Mouse (Mus musculus) lung, postnatal 10 days (tissue): ENCODE results near the gene Rtraf.

Experiments used
- DNase-seq: peaks from one replicate; pipeline ENCODE4 v3.0.0; 2021

Gene Rtraf

GRCm38 (mm10) chr14:19796541-19797304, 26.9 kb downstream of the Rtraf start:
- DNase-seq, result no peak

GRCm38 (mm10) chr14:19794881-19795280, 28.7 kb downstream of the Rtraf start:
- DNase-seq, result no peak

GRCm38 (mm10) chr14:19788443-19788842, 35.2 kb downstream of the Rtraf start:
- no peak for DNase-seq

DNA sequence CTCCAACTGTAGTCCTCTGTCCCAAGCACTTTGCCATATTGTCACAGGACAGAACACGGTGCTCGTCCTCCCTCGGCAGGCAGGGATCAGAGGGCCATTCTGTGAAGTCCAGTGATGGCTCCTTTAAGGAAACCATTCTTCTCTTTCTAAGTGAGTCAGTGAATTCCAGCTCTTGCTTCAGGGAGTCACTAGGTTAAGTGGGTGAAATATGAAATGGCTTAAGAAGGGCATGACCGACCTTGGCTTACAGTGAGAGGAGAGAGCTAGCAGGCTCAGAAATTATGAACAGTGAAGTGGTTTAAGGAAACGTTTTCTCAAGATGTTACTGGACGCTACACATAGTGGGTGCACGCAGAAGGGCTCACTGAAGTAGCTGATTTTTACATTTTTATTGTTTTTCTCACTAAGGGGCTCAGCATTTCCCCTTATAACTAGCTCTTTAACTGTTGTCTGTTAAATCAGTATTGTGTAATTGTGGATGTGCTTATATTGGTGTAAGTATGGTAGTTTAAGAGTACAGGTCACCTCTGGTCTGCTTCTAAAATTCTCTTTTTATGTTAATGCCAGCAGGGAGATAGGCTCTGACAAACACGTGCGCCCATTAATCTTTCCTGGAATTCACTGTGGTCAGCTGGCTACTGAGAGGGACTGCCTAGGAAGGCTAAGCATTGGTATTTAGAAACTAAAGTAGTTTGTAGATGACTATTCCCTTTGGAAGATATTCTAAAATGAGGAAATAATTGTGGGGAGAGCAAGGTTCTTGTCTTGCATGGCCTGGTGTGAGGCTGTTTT, 37.6 kb downstream of the Rtraf start:
- no peak for DNase-seq

GRCm38 (mm10) chr14:19777945-19778344, 45.7 kb downstream of the Rtraf start:
- DNase-seq, result no peak

DNA sequence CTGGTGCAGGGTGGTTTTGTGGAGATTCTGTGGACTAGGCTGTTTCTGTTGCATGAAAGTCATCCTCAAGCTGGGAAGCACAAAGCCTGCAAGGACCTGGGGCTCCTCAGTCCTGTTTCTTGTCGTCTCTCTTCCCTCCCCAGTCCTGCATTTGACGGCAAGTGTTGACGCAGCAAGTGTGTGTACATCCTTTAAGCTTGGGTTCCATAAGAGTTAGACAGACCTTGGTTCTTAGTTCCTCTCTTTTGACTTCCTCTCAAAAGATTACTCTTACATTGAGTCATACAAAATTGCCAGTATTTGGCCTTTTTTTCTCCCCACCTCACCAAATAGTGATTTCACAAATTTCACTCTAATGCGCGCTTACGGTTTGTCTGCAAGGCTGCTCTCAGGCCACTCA, 46.3 kb downstream of the Rtraf start:
- no peak for DNase-seq

GRCm38 (mm10) chr14:19776890-19777289, 46.7 kb downstream of the Rtraf start:
- DNase-seq, result peak; percentile 61

DNA sequence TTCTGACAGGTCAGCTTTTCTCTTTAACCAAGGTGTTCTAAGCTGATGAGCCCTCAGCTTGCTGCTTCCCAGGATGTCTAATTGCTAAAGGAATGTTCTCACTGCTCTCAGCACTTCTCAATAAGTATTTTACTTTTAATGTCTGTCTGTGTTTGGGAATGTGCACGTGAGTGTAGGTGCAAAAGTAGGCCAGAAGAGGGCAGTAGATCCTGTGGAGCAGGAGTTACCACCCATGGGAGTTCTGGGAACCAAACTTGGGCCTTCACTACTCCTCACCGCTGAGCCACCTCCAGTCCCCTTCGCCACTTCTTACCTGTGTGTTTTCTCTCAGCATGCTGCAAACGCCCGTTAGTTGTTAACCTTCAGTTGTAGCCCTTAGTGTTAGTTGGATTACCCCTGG, 47.4 kb downstream of the Rtraf start:
- DNase-seq, result no peak

- DNase-seq, result no peak
Observed at GRCm38 (mm10) chr14:19775491-19775890, 48.1 kb downstream of the Rtraf start.

GRCm38 (mm10) chr14:19774036-19774628, 49.5 kb downstream of the Rtraf start:
- DNase-seq, result no peak

- DNase-seq, result no peak
Observed at GRCm38 (mm10) chr14:19771173-19771572, 52.5 kb downstream of the Rtraf start.

GRCm38 (mm10) chr14:19769441-19770200, 54.0 kb downstream of the Rtraf start:
- DNase-seq, result peak; percentile 36

DNA sequence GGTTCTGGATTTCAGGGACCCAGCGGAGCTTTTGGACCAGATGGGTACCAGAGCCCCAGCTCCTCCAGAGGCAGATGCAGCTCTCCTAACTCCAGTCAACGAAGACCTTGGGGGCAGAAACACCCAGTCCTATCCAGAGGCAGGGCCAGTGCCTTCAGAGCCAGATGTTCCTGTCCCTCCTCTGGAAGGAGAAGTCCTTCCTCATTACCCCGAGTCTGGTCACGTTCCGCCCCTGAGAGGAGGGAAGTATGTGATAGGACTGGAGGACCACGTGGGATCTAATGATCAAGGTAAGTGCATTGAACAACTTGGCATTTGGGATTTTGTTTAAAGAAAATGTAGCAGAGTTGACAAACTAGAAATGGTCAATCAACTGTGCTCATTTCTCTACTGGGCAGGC, 55.0 kb downstream of the Rtraf start:
- DNase-seq, result no peak

DNA sequence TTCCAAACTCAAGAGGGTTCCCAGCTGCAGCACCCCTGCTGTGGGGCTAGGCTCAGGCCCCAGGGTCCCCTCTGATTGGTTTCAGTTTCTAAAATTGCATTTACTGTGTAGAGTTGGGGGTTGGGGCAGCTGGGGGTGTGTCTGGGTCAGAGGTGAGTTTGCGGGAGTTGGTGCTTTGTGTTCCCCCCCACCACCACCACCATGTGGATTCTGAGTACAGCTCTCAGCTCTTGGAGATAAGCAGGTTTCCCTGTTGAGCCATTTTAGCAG, 57.3 kb downstream of the Rtraf start:
- no peak for DNase-seq

DNA sequence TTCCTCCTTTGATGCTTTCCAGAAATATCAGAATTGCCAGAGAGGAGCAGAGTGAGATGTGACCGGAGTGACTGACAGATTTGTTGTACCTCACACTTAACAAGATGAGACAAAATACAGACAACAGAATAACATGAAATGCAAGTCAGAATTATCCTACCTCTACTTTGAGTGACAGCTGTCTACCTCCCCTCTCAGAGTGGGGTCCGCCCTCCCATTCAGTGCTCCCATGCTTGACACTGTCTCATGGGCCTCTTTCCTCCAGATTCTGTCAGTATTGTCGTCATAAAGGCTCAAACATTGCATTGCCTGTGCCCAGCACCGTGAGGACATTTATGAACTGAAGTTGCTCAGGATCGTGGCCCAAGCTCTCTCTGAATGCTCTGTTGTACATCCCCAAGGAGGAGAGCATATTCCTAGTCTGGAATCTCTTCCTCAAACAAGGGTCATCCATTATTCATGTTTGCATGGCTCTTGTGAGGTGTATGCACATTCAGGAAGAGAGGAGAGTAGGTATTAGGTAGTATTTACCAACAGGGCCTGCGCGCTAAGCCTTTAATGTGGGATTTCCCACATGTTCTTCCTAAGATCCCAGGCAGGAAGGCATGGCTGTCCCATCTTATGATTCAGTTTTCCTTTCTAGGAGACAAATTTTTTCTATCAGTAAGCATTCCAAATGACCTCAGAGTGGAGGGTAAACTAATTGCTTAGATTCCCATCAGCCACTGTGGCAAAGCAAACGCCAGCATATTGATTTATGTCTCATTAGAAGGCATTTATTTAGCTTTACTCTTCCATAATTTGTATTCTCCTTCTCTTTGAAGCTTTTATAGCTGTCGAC, 57.9 kb downstream of the Rtraf start:
- no peak for DNase-seq

DNA sequence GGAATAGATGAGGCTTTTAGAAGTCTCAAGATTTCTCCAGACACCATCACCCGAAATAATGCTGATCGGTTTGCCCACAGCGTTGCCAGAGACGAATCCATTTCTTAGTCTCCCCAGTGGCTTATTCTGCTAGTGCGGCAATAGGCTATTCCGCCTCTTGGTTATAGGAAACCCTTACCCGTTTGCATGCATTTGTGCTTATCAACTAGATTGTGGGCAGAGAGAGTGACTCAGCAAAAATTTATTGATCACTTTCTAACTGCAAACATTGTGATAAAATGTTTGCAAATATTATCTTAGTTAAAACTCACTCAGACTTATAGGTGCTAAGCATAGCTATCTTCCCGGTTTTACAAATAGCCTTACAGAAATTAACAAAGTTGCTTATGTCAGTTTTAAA, 59.3 kb downstream of the Rtraf start:
- DNase-seq, result no peak

DNA sequence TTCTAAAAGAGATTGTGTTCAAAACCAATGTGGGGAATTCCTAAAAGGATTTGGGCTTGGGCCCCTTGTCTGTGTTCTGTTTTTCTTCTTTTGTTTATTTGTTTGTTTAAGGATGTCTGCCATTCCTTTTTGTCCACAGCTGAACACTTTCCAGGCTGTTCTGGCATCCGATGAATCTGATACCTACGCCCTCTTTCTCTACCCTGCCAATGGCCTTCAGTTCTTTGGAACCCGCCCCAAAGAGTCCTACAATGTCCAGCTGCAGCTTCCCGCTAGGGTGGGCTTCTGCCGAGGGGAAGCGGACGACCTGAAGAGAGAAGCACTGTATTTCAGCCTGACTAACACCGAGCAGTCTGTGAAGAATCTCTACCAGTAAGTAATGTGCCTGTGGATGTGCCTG, 60.1 kb downstream of the Rtraf start:
- peak; percentile 15 for DNase-seq

DNA sequence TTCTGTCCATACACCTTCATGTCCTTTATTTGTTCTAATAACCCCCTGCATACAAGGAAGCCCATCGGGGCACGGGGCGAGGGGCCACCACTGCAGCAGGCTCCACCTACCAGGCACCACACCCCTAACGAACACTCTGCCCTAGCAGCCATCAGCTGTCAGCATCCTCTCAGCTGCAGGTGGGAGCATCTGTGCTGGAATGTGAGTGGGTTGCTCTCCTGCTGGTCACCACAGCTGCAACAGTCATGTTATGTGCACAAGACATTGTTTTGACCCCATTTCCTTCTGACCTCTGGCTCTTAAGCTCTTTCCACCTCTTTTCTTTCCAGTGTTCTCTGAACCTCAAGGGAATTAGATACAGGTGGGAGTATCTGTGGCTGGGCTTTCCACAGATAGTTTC, 61.6 kb downstream of the Rtraf start:
- no peak for DNase-seq
